Mouse (Mus musculus) c-Kit-positive CD71-positive TER-119-positive erythroid progenitor cells, embryonic 14.5 days (primary cell): Measurements from ENCODE around the gene Snx3.

Experiments
- DNase-seq: peaks from one replicate; pipeline ENCODE4 v3.0.0-alpha.2; 2013; ENCODE audit warnings: low spot score

The Snx3 gene

GRCm38 (mm10) chr10:42578698-42579474, 77.1 kb downstream of the Snx3 start:
- no peak for DNase-seq

GRCm38 (mm10) chr10:42579475-42580130, 77.8 kb downstream of the Snx3 start:
- DNase-seq = no peak

GRCm38 (mm10) chr10:42580131-42580950, 78.5 kb downstream of the Snx3 start:
- no peak for DNase-seq

- no peak for DNase-seq
Observed at GRCm38 (mm10) chr10:42580951-42581277, 79.1 kb downstream of the Snx3 start.

GRCm38 (mm10) chr10:42581694-42582565, 80.1 kb downstream of the Snx3 start:
- no peak for DNase-seq

GRCm38 (mm10) chr10:42582566-42583110, 80.8 kb downstream of the Snx3 start:
- DNase-seq = no peak

GRCm38 (mm10) chr10:42583157-42583872, 81.5 kb downstream of the Snx3 start, which contains the start of the genes Nr2e1 and Ostm1:
Nr2e1 (minus strand) TSS chr10:42583632.
Ostm1 (plus strand) TSS chr10:42583822.
- DNase-seq = no peak

- DNase-seq = no peak
Observed at GRCm38 (mm10) chr10:42583902-42584435, 82.1 kb downstream of the Snx3 start.

GRCm38 (mm10) chr10:42584436-42584983, 82.7 kb downstream of the Snx3 start:
- no peak for DNase-seq
